21 mouse cellular contexts compared by ENCODE assay signal in genomic region chr12:46075789-46076217, GRCm38 (mm10).
DNase-seq lines count a peak whose midpoint lies in the region; ATAC-seq lines count a peak whose summit lies in the region.
"Had no signal": no experiment of that assay in that cellular context is flagged by ENCODE, and none has a peak within 500 bp of the region (broad histone marks: within the 10 kb centered on the region; RNA-seq: fewer than 3 reads in every experiment).

No protein-coding gene starts in this region.

- no peaks in the 10 kb centered on the region for H3K27me3 ChIP-seq in hindbrain, embryonic 11.5 days (ENCODE audit: control insufficient read depth, insufficient read depth, low read length)
- no peaks in the 10 kb centered on the region for H3K27me3 ChIP-seq in hindbrain, embryonic 10.5 days (ENCODE audit: insufficient read depth, poor library complexity, severe bottlenecking)
- no peaks in the 10 kb centered on the region for H3K27me3 ChIP-seq in forebrain, embryonic 12.5 days
- no peaks in the 10 kb centered on the region for H3K27me3 ChIP-seq in hindbrain, embryonic 14.5 days (ENCODE audit: control insufficient read depth, insufficient read depth, low read length)

- no peaks in the 10 kb centered on the region for H3K36me3 ChIP-seq in hindbrain, embryonic 11.5 days (ENCODE audit: control insufficient read depth, insufficient read depth, low read length)
- no peaks in the 10 kb centered on the region for H3K36me3 ChIP-seq in hindbrain, embryonic 10.5 days
- H3K36me3 ChIP-seq in forebrain, embryonic 12.5 days (replicated peaks), result no peaks in the 10 kb centered on the region
- H3K36me3 ChIP-seq in hindbrain, embryonic 14.5 days (replicated peaks; ENCODE audit: control insufficient read depth, insufficient read depth), result no peaks in the 10 kb centered on the region

- DNase-seq in hindbrain, embryonic 11.5 days (ENCODE audit: low spot score), result peak; percentile 6
- no peak for DNase-seq in hindbrain, embryonic 10.5 days (ENCODE audit: low spot score)
- DNase-seq in ZHBTc4 (ENCODE audit: low read depth, low spot score), result peak; percentile 4
- DNase-seq in hindbrain, embryonic 14.5 days (ENCODE audit: low spot score), result peak; percentile 32
- DNase-seq in adrenal gland, postnatal 36 days, result no peak
- DNase-seq in thymus, postnatal 10 days (ENCODE audit: low spot score in 2 of 2), result no peak
- DNase-seq: adrenal gland, postnatal 14 days; B cell, adult 2 months; cerebellum, postnatal 36 days; gastrocnemius, postnatal 36 days; heart, postnatal 14 days; layer of hippocampus, postnatal 36 days; lung, embryonic 14.5 days; spleen, adult 18-20 months; thymus, adult 2 months had no signal

- H3K27ac ChIP-seq in hindbrain, embryonic 11.5 days (ENCODE audit: low read depth, low read length), result 0 out of 2 replicates have a peak overlapping the region, but pooled peaks have one; percentile 10
- no peak overlapping the region for H3K27ac ChIP-seq in hindbrain, embryonic 10.5 days
- H3K27ac ChIP-seq in forebrain, embryonic 12.5 days, result peak overlapping the region; percentile 74
- peak overlapping the region; percentile 47 for H3K27ac ChIP-seq in hindbrain, embryonic 14.5 days

- no peak overlapping the region for H3K4me2 ChIP-seq in hindbrain, embryonic 11.5 days (replicated peaks; ENCODE audit: low read depth, low read length)
- no peak overlapping the region for H3K4me2 ChIP-seq in forebrain, embryonic 12.5 days
- H3K4me2 ChIP-seq in hindbrain, embryonic 14.5 days (replicated peaks), result no peak overlapping the region
- H3K4me2 ChIP-seq: heart, embryonic 11.5 days; liver, embryonic 11.5 days; lung, embryonic 14.5 days had no signal

- no peaks in the 10 kb centered on the region for H3K9me3 ChIP-seq in hindbrain, embryonic 11.5 days (ENCODE audit: control insufficient read depth, low read length)
- H3K9me3 ChIP-seq in hindbrain, embryonic 10.5 days, result no peaks in the 10 kb centered on the region
- H3K9me3 ChIP-seq in forebrain, embryonic 12.5 days, result no peaks in the 10 kb centered on the region
- H3K9me3 ChIP-seq in hindbrain, embryonic 14.5 days (ENCODE audit: control insufficient read depth, low read length), result no peaks in the 10 kb centered on the region

- no peak overlapping the region for H3K4me3 ChIP-seq in hindbrain, embryonic 11.5 days (ENCODE audit: low read depth, low read length)
- H3K4me3 ChIP-seq in hindbrain, embryonic 10.5 days, result no peak overlapping the region
- no peak overlapping the region for H3K4me3 ChIP-seq in forebrain, embryonic 12.5 days (replicated peaks)
- H3K4me3 ChIP-seq in hindbrain, embryonic 14.5 days (replicated peaks; ENCODE audit: low read length), result no peak overlapping the region
- H3K4me3 ChIP-seq: erythroblast, embryonic 14.5 days had no signal

- 0 out of 2 replicates have a peak, but pooled peaks have one; percentile 40 for ATAC-seq in hindbrain, embryonic 11.5 days (ENCODE audit: low FRiP score)
- peak; percentile 89 for ATAC-seq in forebrain, embryonic 12.5 days (ENCODE audit: low FRiP score)
- peak; percentile 31; the same call in 1 of the 2 replicates for ATAC-seq in hindbrain, embryonic 14.5 days (ENCODE audit: low FRiP score)
- no peak for ATAC-seq in granulocyte monocyte progenitor cell, adult 5-6 weeks (replicated peaks; ENCODE audit: poor library complexity, severe bottlenecking)
- ATAC-seq: activated CD4-positive, CD25-positive, alpha-beta regulatory T cell, adult 4 months had no signal

- no peaks in the 10 kb centered on the region for H3K4me1 ChIP-seq in hindbrain, embryonic 11.5 days (replicated peaks; ENCODE audit: control insufficient read depth, insufficient read depth, low read length)
- H3K4me1 ChIP-seq in hindbrain, embryonic 10.5 days (replicated peaks), result no peaks in the 10 kb centered on the region
- peaks cover 5% of the 10 kb centered on the region; the same call in 1 of the 2 replicates for H3K4me1 ChIP-seq in forebrain, embryonic 12.5 days
- no peaks in the 10 kb centered on the region for H3K4me1 ChIP-seq in hindbrain, embryonic 14.5 days (replicated peaks; ENCODE audit: control insufficient read depth, insufficient read depth, low read length)

- no peak overlapping the region for H3K9ac ChIP-seq in hindbrain, embryonic 11.5 days (ENCODE audit: low read depth, low read length)
- no peak overlapping the region for H3K9ac ChIP-seq in forebrain, embryonic 12.5 days
- no peak overlapping the region for H3K9ac ChIP-seq in hindbrain, embryonic 14.5 days
- H3K9ac ChIP-seq: lung, embryonic 14.5 days had no signal

- WGBS in hindbrain, embryonic 11.5 days, result 83% methylated on average over 11 of the region's 11 CpGs
- WGBS in hindbrain, embryonic 10.5 days, result 78% methylated on average over 11 of the region's 11 CpGs
- WGBS in forebrain, embryonic 12.5 days, result 61% methylated on average over 11 of the region's 11 CpGs
- 59% methylated on average over 11 of the region's 11 CpGs for WGBS in hindbrain, embryonic 14.5 days

Comparison
In these comparisons a context has a peak if more than half of its experiments do, and no peak if none do; other contexts are left out.
1. DNase-seq: peak in hindbrain, embryonic 11.5 days (single experiment), ZHBTc4 (single experiment) and hindbrain, embryonic 14.5 days (single experiment); none in hindbrain, embryonic 10.5 days (single experiment), adrenal gland, postnatal 36 days (0 of 2) and thymus, postnatal 10 days (0 of 2).